Mouse (Mus musculus): ENCODE results near the gene Plscr4.

Gene Plscr4

GRCm38 (mm10) chr9:92457261-92458058 is at the start of gene Plscr4:
Gene Plscr4 (plus strand): TSS chr9:92457373.
- DNase-seq = peak; percentile 80 to 88

DNA sequence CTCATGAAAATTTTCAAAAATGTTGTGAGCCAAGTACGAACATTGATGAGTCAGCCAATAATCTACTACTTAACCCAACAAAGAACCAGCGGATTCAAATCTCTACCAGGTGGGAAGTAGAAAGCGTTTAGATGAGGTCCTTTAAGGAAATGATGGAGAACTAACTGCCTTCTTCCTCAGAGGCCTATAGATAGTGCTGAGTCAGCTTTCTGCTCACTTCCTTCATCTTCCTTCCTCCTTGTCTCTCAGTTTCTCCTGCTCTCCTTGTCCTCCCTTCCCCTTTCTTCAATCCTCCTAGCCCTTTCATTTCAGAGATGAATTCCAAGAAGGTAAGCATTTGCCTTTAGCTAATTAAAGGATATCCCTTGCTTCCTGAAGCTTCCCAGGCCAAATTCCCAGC is 46.9 kb upstream of the Plscr4 start:
- no peak for DNase-seq

DNA sequence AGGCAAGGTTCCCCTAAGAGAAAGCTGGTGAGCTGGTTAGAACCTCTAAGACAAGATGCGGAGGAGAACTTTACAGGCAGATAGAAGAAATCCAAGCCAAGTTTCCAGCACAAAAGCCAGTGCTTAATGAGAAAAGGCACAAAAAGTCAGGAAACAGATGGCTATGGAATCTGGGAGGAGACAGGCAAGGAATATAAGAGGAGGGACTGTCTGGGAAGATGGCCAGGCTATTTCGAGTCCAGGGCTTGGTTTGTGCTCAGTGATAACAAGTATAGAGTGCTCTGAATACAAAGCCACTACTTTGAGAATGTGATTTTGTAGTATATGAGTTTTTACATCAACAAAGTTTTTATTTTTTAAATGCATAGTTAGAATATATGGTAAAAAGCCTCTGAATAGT is 45.1 kb upstream of the Plscr4 start:
- peak; percentile 8 to 49 for DNase-seq

- DNase-seq = no peak
These were observed 43.5 kb upstream of the Plscr4 start for GRCm38 (mm10) chr9:92413684-92414083.

DNA sequence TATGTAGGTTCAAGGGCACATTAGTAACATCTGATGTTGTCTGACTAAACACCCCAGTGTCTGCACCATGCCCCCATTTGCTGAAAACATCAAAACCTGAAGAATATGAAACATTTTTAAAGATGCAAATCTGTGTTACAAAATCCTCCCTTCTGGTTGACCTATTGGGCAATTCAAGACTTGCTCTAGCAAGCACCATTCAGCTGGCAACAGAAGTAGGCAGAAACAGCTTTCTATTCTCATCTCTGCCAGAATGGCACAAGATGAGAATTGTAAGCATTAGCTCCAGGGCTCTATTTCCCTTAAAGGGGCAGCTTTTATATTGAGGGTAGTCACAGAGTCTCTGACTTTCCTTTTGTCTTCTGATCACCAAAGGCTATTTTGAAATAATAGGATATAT is 19.4 kb upstream of the Plscr4 start:
- no peak for DNase-seq

DNA sequence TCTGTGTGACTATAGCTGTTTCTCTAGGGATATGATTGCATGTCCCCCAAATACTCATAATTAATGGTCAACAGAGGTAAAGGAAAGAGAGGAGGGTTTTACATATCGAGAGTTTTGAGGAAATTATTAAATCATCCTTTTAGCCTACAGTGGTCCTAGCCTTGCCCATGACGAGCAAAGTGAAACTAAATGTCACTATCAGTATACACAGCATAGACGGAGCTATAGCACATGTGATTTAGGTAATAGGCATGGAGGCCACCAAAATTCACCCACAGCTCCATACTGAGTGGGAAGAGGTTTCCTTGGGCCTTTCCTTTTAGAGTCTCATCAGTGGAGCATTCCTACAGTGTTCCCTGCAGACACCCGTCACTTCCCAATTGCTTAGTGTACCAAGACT is 15.7 kb upstream of the Plscr4 start:
- no peak for DNase-seq

DNA sequence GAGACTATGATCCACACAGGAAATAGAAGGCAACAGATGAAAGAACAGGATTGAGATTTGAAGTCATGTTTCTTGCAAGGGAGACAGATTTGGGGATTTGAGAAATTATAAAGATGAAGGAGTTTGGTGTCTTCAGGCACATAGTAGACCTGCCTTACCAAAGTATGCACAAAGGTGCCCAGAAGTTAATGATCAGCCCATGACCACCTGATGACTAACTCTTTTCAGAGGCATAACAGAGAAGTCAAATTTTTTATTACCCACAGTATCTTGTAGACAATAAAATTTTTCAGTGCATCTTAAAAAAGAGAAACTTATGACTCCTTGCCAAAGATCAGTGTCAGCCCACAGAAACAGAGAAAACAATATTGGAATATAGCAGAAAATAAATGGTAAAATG is 12.6 kb upstream of the Plscr4 start:
- no peak for DNase-seq

GRCm38 (mm10) chr9:92456605-92457004 is 568 bp upstream of the Plscr4 start:
- DNase-seq = no peak

DNA sequence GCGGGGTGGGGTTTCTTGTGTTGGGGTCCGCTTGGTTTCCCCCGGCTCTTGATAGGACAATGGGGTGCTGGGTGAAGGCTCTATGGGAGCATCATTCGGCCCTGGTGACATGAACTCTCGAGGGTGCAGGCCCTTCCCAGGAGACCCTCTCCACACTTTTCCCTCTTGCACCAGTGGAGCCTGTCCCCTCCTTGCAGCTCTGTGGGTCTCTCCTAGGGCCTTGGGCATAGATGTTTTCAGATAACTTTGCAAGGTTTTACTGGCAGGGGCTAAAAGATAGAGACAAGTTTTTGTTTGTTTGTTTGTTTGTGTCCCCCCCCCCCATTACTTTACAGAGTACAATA is 858 bp downstream of the Plscr4 start:
- no peak for DNase-seq

DNA sequence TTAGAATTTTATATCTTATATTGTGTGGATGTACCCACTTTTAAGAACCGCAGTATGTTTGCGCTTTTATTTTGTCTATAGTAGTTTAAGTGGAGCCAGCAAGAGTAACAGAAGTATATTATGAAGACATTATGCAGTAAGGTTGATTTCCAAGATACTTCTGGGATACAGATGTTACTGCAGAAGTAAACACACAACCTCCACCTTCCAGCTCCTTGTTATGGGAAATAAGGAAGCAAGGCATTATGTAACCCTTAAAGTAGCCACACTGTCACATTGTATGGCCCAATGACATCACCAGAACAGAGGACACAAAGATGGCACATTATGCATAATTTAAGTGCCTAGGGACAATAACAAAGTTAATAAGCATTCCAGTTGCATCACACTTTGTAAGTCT is 1.2 kb downstream of the Plscr4 start:
- no peak for DNase-seq

DNA sequence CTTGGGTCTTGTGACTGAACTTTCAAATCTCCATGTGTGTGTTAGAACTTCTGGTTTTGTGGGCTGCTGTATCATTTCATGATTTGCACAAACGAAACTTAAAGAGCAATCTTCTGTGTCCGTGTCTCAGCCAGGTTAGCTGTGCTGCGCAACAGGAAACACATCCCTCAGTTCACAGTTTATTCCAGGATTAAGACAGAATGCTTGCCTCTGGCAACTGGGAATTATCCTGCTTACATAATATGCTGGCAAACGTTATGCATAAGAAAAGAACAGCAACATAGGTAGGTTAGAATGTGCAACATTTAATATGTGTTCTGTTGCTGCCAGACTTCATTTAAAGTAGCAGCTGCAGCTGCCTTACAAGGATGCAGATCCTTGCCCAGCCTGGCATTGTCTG is 10.6 kb downstream of the Plscr4 start:
- DNase-seq = no peak

DNA sequence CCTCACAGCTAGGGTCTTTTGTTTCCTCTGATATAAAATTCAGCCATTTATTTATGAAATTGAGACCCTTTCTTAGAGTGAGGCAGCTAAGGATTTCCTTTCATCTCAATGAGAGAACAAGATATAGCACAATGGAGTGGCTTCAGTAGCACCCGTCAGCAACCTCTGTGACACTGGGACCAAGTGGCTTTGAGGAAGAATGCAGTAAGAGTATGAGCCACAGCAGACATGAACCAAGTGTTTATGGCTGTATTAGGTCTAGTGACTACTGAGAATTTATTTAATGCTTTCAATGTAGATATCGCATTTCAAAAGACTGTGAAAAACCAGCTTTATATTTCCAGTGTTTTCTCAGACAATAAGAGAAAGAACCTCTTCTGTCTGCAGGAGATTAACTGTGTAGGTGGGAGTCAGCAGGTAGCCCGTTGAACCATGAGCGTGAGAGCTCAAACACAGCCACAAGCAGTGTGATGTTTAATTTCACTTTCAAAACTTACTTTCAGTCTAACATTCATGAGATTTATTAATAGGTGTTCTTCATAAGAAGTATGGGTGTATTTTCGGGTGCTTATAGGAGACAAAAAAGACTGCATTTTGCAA is 15.2 kb downstream of the Plscr4 start:
- DNase-seq = no peak

- no peak for DNase-seq
These were observed 16.0 kb downstream of the Plscr4 start for GRCm38 (mm10) chr9:92473178-92473577.

GRCm38 (mm10) chr9:92474244-92474643 is 17.1 kb downstream of the Plscr4 start:
- no peak for DNase-seq

DNA sequence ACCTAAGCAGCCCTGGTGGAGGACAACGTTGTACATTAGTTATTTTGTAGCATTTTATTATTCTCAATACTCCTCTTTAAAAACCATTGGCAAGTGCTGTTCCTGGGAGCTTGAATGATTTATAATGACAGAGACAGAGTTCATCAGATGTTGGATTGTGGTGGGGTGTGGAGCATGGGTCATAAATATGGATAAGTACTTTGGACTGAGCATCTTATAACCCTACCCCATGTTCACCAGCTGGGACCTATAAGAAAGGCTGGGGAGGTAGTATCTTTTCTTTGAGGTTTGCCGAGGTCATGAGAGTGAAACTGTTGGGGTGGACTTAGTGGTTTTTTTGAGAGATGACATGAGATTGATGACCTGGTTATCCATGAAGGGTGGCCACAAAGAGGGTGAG is 24.5 kb downstream of the Plscr4 start:
- no peak for DNase-seq

DNA sequence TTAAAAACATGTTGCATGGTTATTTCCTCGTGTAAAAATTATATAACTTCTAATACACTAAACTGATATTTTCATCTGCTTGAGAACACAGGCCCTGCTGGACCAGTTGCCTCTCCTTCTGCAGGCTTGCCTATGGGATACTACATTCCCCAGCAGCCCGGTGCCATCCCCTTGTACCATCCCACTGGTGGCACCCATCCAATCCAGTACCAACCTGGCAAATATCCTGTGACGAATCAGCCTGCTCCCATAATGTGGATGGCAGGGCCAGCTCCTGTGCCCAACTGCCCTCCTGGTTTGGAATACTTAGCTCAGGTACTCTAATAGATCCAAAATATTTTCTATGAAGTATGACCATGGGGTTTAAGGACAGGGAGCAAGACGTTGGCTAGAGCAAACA is 25.4 kb downstream of the Plscr4 start:
- no peak for DNase-seq

- no peak for DNase-seq
These were observed 27.6 kb downstream of the Plscr4 start for GRCm38 (mm10) chr9:92484710-92485267.

- no peak for DNase-seq
These were observed 32.7 kb downstream of the Plscr4 start for GRCm38 (mm10) chr9:92489857-92490256.

DNA sequence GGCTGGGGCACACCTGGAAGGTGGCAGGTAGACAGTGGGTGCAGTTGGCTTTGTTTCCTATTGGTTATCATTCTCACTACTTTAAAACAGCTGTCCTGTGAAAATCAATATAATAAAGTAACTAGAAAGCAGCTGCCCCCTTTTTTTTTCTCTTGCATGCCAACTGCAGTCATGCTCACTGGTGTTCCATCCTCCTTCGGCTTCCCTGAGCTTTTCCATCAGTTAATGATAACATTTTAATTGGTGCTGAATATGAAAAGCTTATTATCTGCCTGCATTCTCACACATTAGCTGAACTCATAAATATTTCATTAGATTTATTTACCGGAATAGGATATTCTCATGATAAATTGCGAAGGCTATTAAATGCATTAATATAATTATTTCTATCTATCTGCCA is 33.1 kb downstream of the Plscr4 start:
- no peak for DNase-seq

DNA sequence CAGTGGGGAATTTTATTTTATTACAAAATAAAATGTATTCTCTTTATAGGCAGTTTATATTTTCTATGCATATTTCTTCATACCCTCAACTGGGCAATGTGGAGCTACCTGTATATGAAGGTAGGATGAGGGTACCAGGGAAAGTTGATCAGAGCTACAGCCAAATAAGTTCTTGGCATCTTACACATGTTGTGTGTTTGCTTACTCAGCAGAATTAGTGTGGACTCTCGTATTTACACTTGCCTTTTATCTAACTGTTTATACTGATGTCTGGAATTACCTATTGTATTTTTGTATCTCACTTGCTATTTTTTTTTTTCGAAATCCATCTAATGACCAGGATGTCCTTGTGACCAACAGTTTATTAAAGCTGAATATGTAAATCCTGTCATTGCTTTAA is 34.1 kb downstream of the Plscr4 start:
- no peak for DNase-seq

GRCm38 (mm10) chr9:92499710-92500410 is 42.7 kb downstream of the Plscr4 start:
- DNase-seq = peak; percentile 72 to 87

- no peak for DNase-seq
These were observed 47.1 kb downstream of the Plscr4 start for GRCm38 (mm10) chr9:92504256-92504655.

GRCm38 (mm10) chr9:92504889-92505288 is 47.7 kb downstream of the Plscr4 start:
- no peak for DNase-seq

GRCm38 (mm10) chr9:92511696-92512095 is 54.5 kb downstream of the Plscr4 start:
- no peak for DNase-seq
